Mouse (Mus musculus): ENCODE results near the gene Peli1.

Gene Peli1

GRCm38 (mm10) chr11:21191821-21192220 lies 100.7 kb downstream of the Peli1 start:
- peak; percentile 53 for DNase-seq (ENCODE audit: low read depth, low spot score)

DNA sequence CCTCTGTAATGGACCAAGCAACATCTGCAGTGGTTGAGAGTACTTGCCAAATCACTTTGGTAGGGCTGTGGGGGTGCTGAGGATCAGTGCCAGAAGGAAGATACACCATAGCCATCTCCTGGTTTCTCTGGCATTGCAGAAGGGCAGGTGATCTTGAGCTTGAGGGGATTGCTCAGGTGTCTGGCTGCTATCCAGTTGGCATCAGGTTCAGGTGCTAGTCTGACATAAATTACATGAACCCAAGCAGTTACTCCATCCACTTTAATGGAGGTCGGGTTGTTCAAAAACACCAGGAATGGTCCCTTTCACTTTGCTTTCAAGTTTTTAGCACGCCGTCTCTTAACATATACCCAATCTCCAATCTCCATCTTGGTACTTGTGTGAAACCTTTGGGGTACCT lies 103.8 kb downstream of the Peli1 start:
- no peak for DNase-seq (ENCODE audit: low read depth, low spot score)

Measured in R1 (cell line).